Mouse (Mus musculus): ENCODE measurements around the gene Suclg2.

DNA sequence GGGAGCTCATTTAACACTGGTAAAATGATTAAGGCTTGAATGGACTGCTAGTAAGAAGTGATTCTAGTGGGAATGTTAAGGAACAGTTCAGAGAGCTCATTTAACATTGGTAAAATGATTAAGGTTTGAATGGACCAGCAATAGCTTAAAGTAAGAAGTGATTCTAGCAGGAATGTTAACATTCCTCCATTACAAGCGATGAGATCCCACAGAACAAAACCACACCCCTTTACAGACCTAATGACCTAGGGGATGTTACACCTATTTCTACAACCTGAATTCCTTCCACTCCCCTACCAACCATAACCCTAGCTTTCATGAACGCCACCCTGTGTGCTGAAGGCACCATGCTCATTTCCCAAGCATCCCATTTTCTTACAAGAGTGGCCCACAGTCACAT lies 81.2 kb downstream of the Suclg2 start:
- TF ChIP-seq CTCF (IDR thresholded peaks at IDR 0.05; ENCODE audit: low read depth) = no peak
- TF ChIP-seq EP300 (IDR thresholded peaks at IDR 0.05; ENCODE audit: low read depth) = no peak

All from heart, postnatal 0 days (tissue).